Mouse (Mus musculus) neural tube, embryonic 14.5 days (tissue): ENCODE data around the gene Olfr1156. TPM values are rescaled to one million over a fixed set of nuclear protein-coding genes. Genes with fewer than 3 reads are reported as not detected.

Experiments
- ATAC-seq: fragments of 200-750 bp; cut with Nextera tagmentation; 2 replicates; pipeline ENCODE4 v1.8.0; 2017; ENCODE audit warnings: low read depth, mild to moderate bottlenecking, moderate TSS enrichment, moderate library complexity
- H3K27ac ChIP-seq: fragments of 300-500 bp; sonication (generic); 2 replicates; pipeline ENCODE4 v1.5.1; 2014; ENCODE audit warnings: low read depth, mild to moderate bottlenecking, control low read depth, low read length, moderate library complexity, mixed read lengths
- H3K27me3 ChIP-seq: fragments of 300-500 bp; sonication (generic); 2 replicates; pipeline ENCODE4 v1.6.1; 2014; ENCODE audit warnings: low read length; ENCODE audit not compliant: control insufficient read depth, insufficient read depth
- H3K36me3 ChIP-seq: fragments of 300-500 bp; sonication (generic); 2 replicates; pipeline ENCODE4 v1.6.1; 2014; ENCODE audit warnings: low read length, mixed read lengths; ENCODE audit not compliant: control insufficient read depth, insufficient read depth
- H3K4me1 ChIP-seq: fragments of 300-500 bp; sonication (generic); 2 replicates; pipeline ENCODE4 v1.6.1; 2014; ENCODE audit warnings: low read length; ENCODE audit not compliant: control insufficient read depth, insufficient read depth
- H3K4me2 ChIP-seq: fragments of 300-500 bp; sonication (generic); 2 replicates; pipeline ENCODE4 v1.6.1; 2014; ENCODE audit warnings: mild to moderate bottlenecking, low read depth, low read length, control low read depth
- H3K4me3 ChIP-seq: fragments of 300-500 bp; sonication (generic); 2 replicates; pipeline ENCODE4 v1.5.1; 2014; ENCODE audit warnings: low read depth, low read length, control low read depth, mixed read lengths
- H3K9ac ChIP-seq: fragments of 300-500 bp; sonication (generic); replicated peaks from 2 replicates; pipeline ENCODE4 v1.6.1; 2014; ENCODE audit warnings: low read depth, mild to moderate bottlenecking, control low read depth, low read length, mixed read lengths
- H3K9me3 ChIP-seq: fragments of 300-500 bp; sonication (generic); 2 replicates; pipeline ENCODE4 v1.6.1; 2016; ENCODE audit warnings: low read length; ENCODE audit not compliant: control insufficient read depth
- WGBS: fragments of 180-500 bp; shearing (Covaris S2); extraction: QIAGEN DNeasy Blood & Tissue Kit; methylation state at CpG from one replicate; pipeline ENCODE4 v1.1.7; 2014; 5-methylcytosine and 5-hydroxymethylcytosine counted together
- polyA plus RNA-seq: library from polyadenylated mRNA; unstranded; fragments of >200 nt; fragmentation: Nextera tagmentation; extraction: Ambion mirVana; gene quantifications from 2 replicates; pipeline ENCODE4 v1.2.1, GENCODE M21; 2014

Gene Olfr1156
- polyA plus RNA-seq = not detected in 2 replicates

DNA sequence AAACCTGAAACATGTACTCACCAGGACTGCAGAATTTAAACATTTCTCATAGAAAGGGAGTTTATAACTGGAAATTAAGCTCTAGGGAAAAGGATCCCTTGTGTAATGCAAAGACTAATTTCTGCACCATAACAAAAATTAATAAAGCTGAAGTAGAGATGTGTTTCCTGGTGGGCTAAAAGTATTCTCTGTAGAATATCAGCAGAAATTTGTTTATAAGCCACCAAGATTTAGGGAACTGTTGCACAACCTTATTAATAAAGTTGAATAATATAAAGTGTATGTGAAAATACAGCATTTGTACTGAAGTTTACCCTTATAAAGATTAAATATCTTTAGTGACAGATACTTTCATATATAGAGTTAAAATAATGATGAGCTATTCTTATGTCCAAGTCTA lies at the start of gene Olfr1156:
Gene Olfr1156 (minus strand): TSS at position 101 of the 400 bp plus-strand sequence.
- Histone ChIP-seq H3K4me3 (no peak within 1 kb of the TSS), H3K27me3 (no peaks in the 10 kb centered on the region), H3K27ac (no peak within 1 kb of the TSS), H3K36me3 (no peaks in the 10 kb centered on the region), H3K9ac (no peak within 1 kb of the TSS), H3K9me3 (no peaks in the 10 kb centered on the region), H3K4me1 (no peaks in the 10 kb centered on the region), H3K4me2 (no peak within 1 kb of the TSS)
- ATAC-seq = no peak

- no peaks in the 10 kb centered on the region for H3K36me3 ChIP-seq
- H3K27me3 ChIP-seq = no peaks in the 10 kb centered on the region
- no peak within 1 kb of the TSS for H3K4me2 ChIP-seq
- no peak within 1 kb of the TSS for H3K9ac ChIP-seq
- ATAC-seq = no peak
- no peaks in the 10 kb centered on the region for H3K4me1 ChIP-seq
- no peak within 1 kb of the TSS for H3K27ac ChIP-seq
- no peaks in the 10 kb centered on the region for H3K9me3 ChIP-seq
- no peak within 1 kb of the TSS for H3K4me3 ChIP-seq
These were observed 36.9 kb upstream of the Olfr1156 start, which contains the start of gene Olfr1158 for GRCm38 (mm10) chr2:87989813-87990212. Gene Olfr1158 (plus strand): TSS chr2:87990113.

- no peaks in the 10 kb centered on the region for H3K4me1 ChIP-seq
- H3K27me3 ChIP-seq = no peaks in the 10 kb centered on the region
- no peak within 1 kb of the TSS for H3K27ac ChIP-seq
- no peaks in the 10 kb centered on the region for H3K36me3 ChIP-seq
- no peak within 1 kb of the TSS for H3K9ac ChIP-seq
- no peaks in the 10 kb centered on the region for H3K9me3 ChIP-seq
- no peak within 1 kb of the TSS for H3K4me2 ChIP-seq
- no peak for ATAC-seq
- 70% methylated on average over 3 of the region's 3 CpGs for WGBS
- H3K4me3 ChIP-seq = no peak within 1 kb of the TSS
These were observed 21.7 kb upstream of the Olfr1156 start, which contains the start of gene Olfr74 for GRCm38 (mm10) chr2:87974563-87974962. Gene Olfr74 (minus strand): TSS chr2:87974663.

DNA sequence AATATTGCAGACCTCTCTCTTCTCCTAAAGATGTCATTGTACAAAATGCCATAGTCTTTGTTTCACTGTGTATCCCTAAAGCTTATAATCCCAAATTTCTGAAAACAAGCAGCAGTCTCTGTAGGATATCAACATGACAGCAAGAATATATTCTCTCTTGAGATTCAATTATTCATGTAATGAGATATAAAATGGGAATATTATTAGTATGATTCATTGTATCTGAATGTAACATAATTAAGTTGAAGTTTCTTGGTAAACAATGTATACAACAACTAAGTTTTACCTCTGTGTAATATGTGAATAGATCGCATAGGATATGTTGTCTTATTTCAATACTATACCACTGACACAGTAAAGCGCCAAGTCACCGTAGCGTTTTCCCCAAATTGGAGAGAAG lies 15.3 kb upstream of the Olfr1156 start, which contains the start of gene Olfr1157:
Gene Olfr1157 (minus strand): TSS at position 101 of the 400 bp plus-strand sequence.
- ATAC-seq = no peak

GRCm38 (mm10) chr2:87945037-87945436 lies 7.9 kb downstream of the Olfr1156 start, which contains the start of gene Olfr1155:
Gene Olfr1155 (minus strand): TSS chr2:87945137.
- no peak within 1 kb of the TSS for H3K4me2 ChIP-seq
- H3K4me3 ChIP-seq = no peak within 1 kb of the TSS
- WGBS = 95% methylated on average over 1 of the region's 1 CpGs
- H3K27me3 ChIP-seq = no peaks in the 10 kb centered on the region
- no peaks in the 10 kb centered on the region for H3K4me1 ChIP-seq
- no peaks in the 10 kb centered on the region for H3K36me3 ChIP-seq
- no peak within 1 kb of the TSS for H3K9ac ChIP-seq
- H3K9me3 ChIP-seq = no peaks in the 10 kb centered on the region
- ATAC-seq = no peak
- no peak within 1 kb of the TSS for H3K27ac ChIP-seq

More for the DNA sequence above, 15.3 kb upstream of the Olfr1156 start, which contains the start of gene Olfr1157:
- H3K36me3 ChIP-seq = no peaks in the 10 kb centered on the region
- H3K4me3 ChIP-seq = no peak within 1 kb of the TSS
- H3K9ac ChIP-seq = no peak within 1 kb of the TSS
- no peaks in the 10 kb centered on the region for H3K4me1 ChIP-seq
- 99% methylated on average over 4 of the region's 4 CpGs for WGBS
- H3K27ac ChIP-seq = no peak within 1 kb of the TSS
- no peaks in the 10 kb centered on the region for H3K9me3 ChIP-seq
- H3K27me3 ChIP-seq = no peaks in the 10 kb centered on the region
- H3K4me2 ChIP-seq = no peak within 1 kb of the TSS

DNA sequence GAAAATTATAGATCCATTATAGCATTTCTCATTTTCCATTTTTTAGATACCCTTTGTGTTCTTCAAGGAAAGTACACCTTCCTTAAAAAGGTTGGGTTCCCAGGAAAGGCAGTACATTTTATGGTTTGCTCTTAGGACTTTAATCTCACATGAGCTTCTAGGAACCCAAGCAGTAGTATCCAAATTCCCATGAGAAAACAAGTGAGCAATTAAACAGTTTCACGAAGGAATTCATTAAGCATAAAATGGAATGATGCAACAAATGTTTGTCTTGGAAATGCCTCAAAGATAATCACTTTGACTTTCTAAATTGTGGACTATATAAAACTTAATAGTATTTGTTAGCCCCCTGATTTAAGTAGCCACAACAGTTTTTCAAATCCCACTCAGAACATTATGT lies 47.8 kb downstream of the Olfr1156 start, which contains the start of gene Olfr1154:
Gene Olfr1154 (minus strand): TSS at position 101 of the 400 bp plus-strand sequence.
- H3K4me1 ChIP-seq = no peaks in the 10 kb centered on the region
- no peak within 1 kb of the TSS for H3K9ac ChIP-seq
- H3K27ac ChIP-seq = no peak within 1 kb of the TSS
- no peaks in the 10 kb centered on the region for H3K36me3 ChIP-seq
- no peak within 1 kb of the TSS for H3K4me3 ChIP-seq
- H3K27me3 ChIP-seq = no peaks in the 10 kb centered on the region
- ATAC-seq = no peak
- H3K4me2 ChIP-seq = no peak within 1 kb of the TSS
- H3K9me3 ChIP-seq = no peaks in the 10 kb centered on the region
- WGBS = 98% methylated on average over 1 of the region's 1 CpGs

Other genes starting within 250 kb of the Olfr1156 start
- not detected in 2 replicates for gene Olfr1137, start 239.9 kb downstream of the Olfr1156 start, polyA plus RNA-seq
- not detected in 2 replicates for gene Olfr1138, start 213.1 kb downstream of the Olfr1156 start, polyA plus RNA-seq
- not detected in 2 replicates for gene Olfr1140, start 209.3 kb downstream of the Olfr1156 start, polyA plus RNA-seq
- gene Olfr1141, start 199.1 kb downstream of the Olfr1156 start, polyA plus RNA-seq = not detected in 2 replicates
- not detected in 2 replicates for gene Olfr152, start 173.6 kb downstream of the Olfr1156 start, polyA plus RNA-seq
- not detected in 2 replicates for gene Olfr1143, start 152.5 kb downstream of the Olfr1156 start, polyA plus RNA-seq
- not detected in 2 replicates for gene Olfr1145, start 143.3 kb downstream of the Olfr1156 start, polyA plus RNA-seq
- not detected in 2 replicates for gene Olfr1148, start 122.6 kb downstream of the Olfr1156 start, polyA plus RNA-seq
- gene Olfr1150-ps1, start 109.1 kb downstream of the Olfr1156 start, polyA plus RNA-seq = not detected in 2 replicates
- gene Olfr1151, start 97.2 kb downstream of the Olfr1156 start, polyA plus RNA-seq = not detected in 2 replicates
- 0.04 TPM in 1 of 2 replicates, not detected in the other for gene Olfr1152, start 86.6 kb downstream of the Olfr1156 start, polyA plus RNA-seq
- not detected in 2 replicates for gene Olfr1153, start 58.1 kb downstream of the Olfr1156 start, polyA plus RNA-seq
- not detected in 2 replicates for gene Olfr1154, start 47.9 kb downstream of the Olfr1156 start, polyA plus RNA-seq
- not detected in 2 replicates for gene Olfr1155, start 8.0 kb downstream of the Olfr1156 start, polyA plus RNA-seq
- gene Olfr1157, start 15.2 kb upstream of the Olfr1156 start, polyA plus RNA-seq = not detected in 2 replicates
- not detected in 2 replicates for gene Olfr74, start 21.6 kb upstream of the Olfr1156 start, polyA plus RNA-seq
- gene Olfr1158, start 37.0 kb upstream of the Olfr1156 start, polyA plus RNA-seq = not detected in 2 replicates
- not detected in 2 replicates for gene Olfr1160, start 55.2 kb upstream of the Olfr1156 start, polyA plus RNA-seq
- gene Olfr1161, start 69.7 kb upstream of the Olfr1156 start, polyA plus RNA-seq = not detected in 2 replicates
- not detected in 2 replicates for gene Olfr73, start 84.6 kb upstream of the Olfr1156 start, polyA plus RNA-seq
- not detected in 2 replicates for gene Olfr1162, start 98.0 kb upstream of the Olfr1156 start, polyA plus RNA-seq
- not detected in 2 replicates for gene Olfr1163, start 118.7 kb upstream of the Olfr1156 start, polyA plus RNA-seq
- not detected in 2 replicates for gene Olfr1164, start 140.9 kb upstream of the Olfr1156 start, polyA plus RNA-seq
- not detected in 2 replicates for gene Olfr1166, start 175.2 kb upstream of the Olfr1156 start, polyA plus RNA-seq
- not detected in 2 replicates for gene Olfr1167, start 202.1 kb upstream of the Olfr1156 start, polyA plus RNA-seq
- gene Olfr1168, start 228.8 kb upstream of the Olfr1156 start, polyA plus RNA-seq = not detected in 2 replicates